Mouse (Mus musculus) heart, embryonic 16.5 days (tissue): ENCODE measurements around the gene Asic2. TPM values are rescaled to one million over a fixed set of nuclear protein-coding genes. Genes with fewer than 3 reads are reported as not detected.

Source experiments
- ATAC-seq: fragments of 200-750 bp; cut with Nextera tagmentation; replicated peaks from 2 replicates; pipeline ENCODE4 v1.8.0; 2017; ENCODE audit warnings: moderate number of reproducible peaks; ENCODE audit not compliant: insufficient read depth, low FRiP score; ENCODE audit errors: extremely low read depth
- H3K27ac ChIP-seq: fragments of 300-500 bp; sonication (generic); 2 replicates; pipeline ENCODE4 v1.5.1; 2014; ENCODE audit warnings: mild to moderate bottlenecking, low read length, control low read depth, moderate library complexity
- H3K27me3 ChIP-seq: fragments of 300-500 bp; sonication (generic); 2 replicates; pipeline ENCODE4 v1.6.1; 2014; ENCODE audit warnings: low read length, mixed read lengths; ENCODE audit not compliant: control insufficient read depth, insufficient read depth
- H3K36me3 ChIP-seq: fragments of 300-500 bp; sonication (generic); 2 replicates; pipeline ENCODE4 v1.6.1; 2014; ENCODE audit not compliant: control insufficient read depth, insufficient read depth
- H3K4me1 ChIP-seq: fragments of 300-500 bp; sonication (generic); 2 replicates; pipeline ENCODE4 v1.6.1; 2014; ENCODE audit warnings: low read length, mixed read lengths; ENCODE audit not compliant: control insufficient read depth, insufficient read depth
- H3K4me2 ChIP-seq: fragments of 300-500 bp; sonication (generic); 2 replicates; pipeline ENCODE4 v1.6.1; 2014; ENCODE audit warnings: low read depth, mild to moderate bottlenecking, control low read depth, low read length
- H3K4me3 ChIP-seq: fragments of 300-500 bp; sonication (generic); 2 replicates; pipeline ENCODE4 v1.5.1; 2014; ENCODE audit warnings: mild to moderate bottlenecking, control low read depth, low read length
- H3K9ac ChIP-seq: fragments of 300-500 bp; sonication (generic); 2 replicates; pipeline ENCODE4 v1.6.1; 2014; ENCODE audit warnings: low read length, control low read depth
- H3K9me3 ChIP-seq: fragments of 300-500 bp; sonication (generic); replicated peaks from 2 replicates; pipeline ENCODE4 v1.6.1; 2016; ENCODE audit warnings: low read length; ENCODE audit not compliant: control insufficient read depth
- WGBS: fragments of 180-500 bp; shearing (Covaris S2); extraction: QIAGEN DNeasy Blood & Tissue Kit; methylation state at CpG from one replicate; pipeline ENCODE4 v1.1.7; 2014; 5-methylcytosine and 5-hydroxymethylcytosine counted together
- polyA plus RNA-seq: library from polyadenylated mRNA; unstranded; fragments of >200 nt; fragmentation: Nextera tagmentation; extraction: Ambion mirVana; gene quantifications from 2 replicates; pipeline ENCODE4 v1.2.1, GENCODE M21; 2015

Gene Asic2
- polyA plus RNA-seq, 1 experiment from 2014 or later = not detected

DNA sequence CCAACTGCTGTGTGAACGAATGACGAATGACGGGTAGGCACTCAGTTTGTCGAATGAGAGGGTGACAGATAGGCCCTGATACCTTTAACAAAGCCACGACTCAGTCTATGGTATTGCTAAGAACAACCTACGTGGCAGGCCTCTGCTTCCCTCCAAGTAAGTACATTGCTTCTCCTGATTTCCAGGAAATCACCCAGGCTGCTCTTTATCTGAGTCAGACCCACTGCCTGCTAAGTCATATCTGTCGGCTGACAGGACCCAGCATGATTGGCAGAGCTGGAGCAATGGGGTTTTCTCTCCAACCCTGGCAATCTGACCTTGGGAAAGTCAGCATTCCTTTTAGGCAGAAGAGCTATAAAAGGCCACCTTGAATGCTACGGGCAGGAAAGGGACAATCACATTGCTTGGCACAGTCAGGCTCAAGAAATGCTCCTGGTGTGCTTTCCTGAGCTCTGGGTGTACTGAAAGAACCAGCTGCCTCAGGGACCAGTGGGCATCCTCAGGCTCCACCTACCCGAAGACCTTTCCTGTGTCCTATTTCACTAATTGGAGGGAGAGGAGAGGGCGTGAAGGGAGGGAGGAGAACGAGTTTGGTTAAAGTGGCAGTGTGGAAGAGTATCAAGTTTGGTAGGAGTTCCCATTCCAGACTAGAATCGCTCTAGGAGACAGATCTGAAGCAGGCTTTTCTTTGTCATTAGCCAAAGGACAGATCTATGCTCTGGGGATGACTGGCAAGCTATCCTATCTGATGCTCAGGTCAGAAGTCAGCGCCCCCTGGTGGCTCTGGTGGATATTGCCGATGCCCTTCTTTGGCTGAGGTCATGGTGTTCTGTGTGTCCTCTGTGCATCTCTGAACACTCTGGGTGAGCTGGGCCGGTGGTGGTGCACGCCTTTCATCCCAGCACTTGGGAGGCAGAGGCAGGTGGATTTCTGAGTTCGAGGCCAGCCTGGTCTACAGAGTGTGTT lies 1095.5 kb downstream of the Asic2 start:
- no peak overlapping the region for H3K4me3 ChIP-seq
- H3K27ac ChIP-seq = no peak overlapping the region
- H3K9me3 ChIP-seq = no peaks in the 10 kb centered on the region
- 46% methylated on average over 17 of the region's 17 CpGs for WGBS
- H3K4me1 ChIP-seq = peaks cover 7% of the 10 kb centered on the region
- H3K4me2 ChIP-seq = no peak overlapping the region
- H3K36me3 ChIP-seq = no peaks in the 10 kb centered on the region
- H3K27me3 ChIP-seq = no peaks in the 10 kb centered on the region
- ATAC-seq = no peak
- no peak overlapping the region for H3K9ac ChIP-seq

DNA sequence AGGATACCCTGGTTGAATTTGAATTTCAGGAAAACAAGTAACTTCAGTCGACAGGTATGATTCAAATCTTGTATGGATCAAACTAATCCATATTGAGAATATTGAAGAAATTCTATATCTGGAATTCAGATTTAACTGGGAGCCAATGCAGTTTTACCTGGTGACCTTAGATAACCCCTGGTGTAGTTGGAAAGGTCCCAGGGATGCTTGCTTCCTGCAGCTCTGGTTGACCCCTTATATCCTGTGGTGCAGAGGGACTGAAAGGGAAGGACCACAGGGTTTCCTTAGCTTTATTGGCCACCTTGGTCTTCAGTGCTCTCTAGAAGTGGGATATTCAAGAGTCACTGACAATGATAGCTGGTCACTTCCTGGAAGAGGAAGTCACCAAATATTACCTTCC lies 1100.2 kb downstream of the Asic2 start:
- no peaks in the 10 kb centered on the region for H3K36me3 ChIP-seq
- no peaks in the 10 kb centered on the region for H3K9me3 ChIP-seq
- WGBS = 89% methylated on average over 1 of the region's 1 CpGs
- ATAC-seq = no peak
- no peak overlapping the region for H3K4me2 ChIP-seq
- H3K27me3 ChIP-seq = no peaks in the 10 kb centered on the region
- H3K4me3 ChIP-seq = no peak overlapping the region
- no peak overlapping the region for H3K9ac ChIP-seq
- no peak overlapping the region for H3K27ac ChIP-seq
- H3K4me1 ChIP-seq = peaks cover 7% of the 10 kb centered on the region; the same call in 1 of the 2 replicates

DNA sequence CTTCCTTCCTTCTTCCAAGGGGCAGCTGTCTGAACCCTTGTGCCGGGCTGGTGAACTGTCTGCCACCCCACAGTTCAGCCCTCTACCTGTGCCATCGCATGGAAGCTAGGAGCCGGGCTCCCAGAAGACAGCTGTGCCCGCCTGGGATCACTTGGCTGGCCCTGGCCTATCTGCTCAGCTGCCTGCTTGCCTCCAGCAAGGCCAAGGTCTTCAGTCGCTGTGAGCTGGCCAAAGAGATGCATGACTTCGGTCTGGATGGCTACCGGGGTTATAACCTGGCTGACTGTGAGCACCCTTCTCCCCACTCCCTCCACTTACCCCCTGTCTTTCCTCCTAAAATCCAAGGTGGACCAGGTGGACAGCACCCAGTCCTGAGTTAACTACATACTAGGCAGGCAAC lies 1105.3 kb downstream of the Asic2 start:
- Histone ChIP-seq H3K9ac (no peak overlapping the region), H3K9me3 (no peaks in the 10 kb centered on the region), H3K27me3 (no peaks in the 10 kb centered on the region), H3K27ac (no peak overlapping the region), H3K4me3 (no peak overlapping the region), H3K4me2 (no peak overlapping the region), H3K4me1 (no peaks in the 10 kb centered on the region), H3K36me3 (no peaks in the 10 kb centered on the region)
- ATAC-seq = no peak
- WGBS = 83% methylated on average over 7 of the region's 7 CpGs

DNA sequence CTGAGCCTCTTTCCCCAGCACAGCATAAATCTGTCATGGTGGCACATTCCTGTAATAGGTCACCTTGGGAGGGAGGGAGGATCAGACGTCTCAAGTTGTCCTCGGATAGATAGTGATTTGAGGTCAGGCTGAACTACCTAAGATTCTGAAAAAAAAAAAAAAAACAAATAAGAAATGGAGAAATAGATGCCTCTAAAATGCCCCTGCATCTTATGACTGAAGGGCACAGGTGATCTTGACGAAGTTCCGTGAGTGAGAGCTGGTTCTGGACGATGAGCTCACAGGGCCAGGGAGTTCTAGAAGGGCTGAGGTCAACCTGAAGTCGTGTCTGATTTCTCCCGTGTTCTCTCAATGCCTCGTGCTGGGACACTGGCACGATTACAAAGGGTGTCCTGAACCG lies 1110.2 kb downstream of the Asic2 start, which contains the start of gene Spaca3:
Gene Spaca3 (plus strand): TSS at position 301 of the 400 bp plus-strand sequence.
- no peak within 1 kb of the TSS for H3K4me2 ChIP-seq
- no peaks in the 10 kb centered on the region for H3K27me3 ChIP-seq
- 63% methylated on average over 10 of the region's 10 CpGs for WGBS
- no peak within 1 kb of the TSS for H3K9ac ChIP-seq
- no peaks in the 10 kb centered on the region for H3K9me3 ChIP-seq
- no peak within 1 kb of the TSS for H3K27ac ChIP-seq
- peaks cover 3% of the 10 kb centered on the region; the same call in 1 of the 2 replicates for H3K4me1 ChIP-seq
- no peak within 1 kb of the TSS for H3K4me3 ChIP-seq
- ATAC-seq = no peak
- H3K36me3 ChIP-seq = no peaks in the 10 kb centered on the region

DNA sequence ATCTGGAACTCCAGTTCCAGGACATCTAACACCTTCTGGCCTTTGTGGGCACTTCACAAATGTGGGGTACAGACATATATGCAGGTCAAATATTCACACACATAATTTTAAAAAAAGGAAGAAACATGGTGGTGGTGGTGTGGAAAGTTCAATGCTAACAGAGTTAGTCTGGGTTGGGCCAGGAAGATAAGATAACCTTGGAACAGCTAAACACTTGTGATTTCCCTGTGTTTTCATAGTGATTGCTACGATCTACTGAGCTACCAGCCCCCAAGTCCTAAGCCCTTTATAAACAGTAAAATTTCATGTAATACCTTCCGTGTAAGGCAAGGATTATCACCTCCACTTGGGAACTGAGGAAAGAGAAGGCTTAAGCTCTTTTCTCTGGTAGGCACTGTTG lies 1111.4 kb downstream of the Asic2 start:
- H3K4me2 ChIP-seq = no peak overlapping the region
- no peak overlapping the region for H3K27ac ChIP-seq
- ATAC-seq = no peak
- no peaks in the 10 kb centered on the region for H3K9me3 ChIP-seq
- no peak overlapping the region for H3K4me3 ChIP-seq
- peaks cover 3% of the 10 kb centered on the region; the same call in 1 of the 2 replicates for H3K4me1 ChIP-seq
- H3K9ac ChIP-seq = no peak overlapping the region
- H3K36me3 ChIP-seq = no peaks in the 10 kb centered on the region
- 33% methylated on average over 2 of the region's 2 CpGs for WGBS
- no peaks in the 10 kb centered on the region for H3K27me3 ChIP-seq

DNA sequence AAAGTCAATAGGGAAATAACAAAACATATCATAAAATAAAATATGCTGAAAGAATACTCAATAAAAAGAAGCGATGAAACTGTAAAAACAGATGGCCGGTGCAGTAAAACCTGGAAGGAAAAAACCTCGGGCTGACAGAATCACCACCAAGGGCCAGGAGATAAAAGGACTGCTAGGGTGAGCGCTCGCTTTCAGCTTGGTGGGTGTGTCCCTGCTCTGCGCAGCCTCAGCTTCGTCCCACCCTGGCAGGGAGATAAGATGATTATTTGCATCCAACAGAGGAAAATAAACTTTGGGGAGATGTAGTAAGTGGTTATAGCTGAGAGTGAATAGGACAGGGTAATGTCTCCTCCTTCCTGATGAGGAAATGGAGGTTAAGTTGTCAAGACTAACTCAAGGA lies 1113.3 kb downstream of the Asic2 start:
- 21% methylated on average over 7 of the region's 7 CpGs for whole genome bisulfite sequencing
- no peak for ATAC-seq

DNA sequence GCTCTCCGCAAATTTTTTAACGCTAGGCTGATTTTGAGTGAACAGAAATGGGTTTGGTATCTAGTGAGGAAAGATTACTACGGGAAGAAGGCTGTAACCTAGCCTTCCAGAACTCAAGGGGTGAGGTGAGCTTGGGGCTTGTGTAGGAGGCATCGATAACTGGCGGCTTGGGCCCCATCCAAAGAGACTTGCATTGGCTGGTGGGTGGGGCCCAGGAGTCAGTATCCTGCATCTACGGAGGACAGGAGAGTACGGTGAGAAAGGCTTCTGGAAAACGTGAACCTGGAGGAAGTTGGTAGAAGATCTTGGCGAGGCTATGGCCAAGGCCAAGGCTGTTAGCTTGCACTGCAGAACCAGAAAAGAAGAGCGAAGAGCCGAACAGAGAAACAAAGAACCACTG lies 1113.8 kb downstream of the Asic2 start:
- H3K9me3 ChIP-seq = no peaks in the 10 kb centered on the region
- H3K4me3 ChIP-seq = no peak overlapping the region
- H3K36me3 ChIP-seq = no peaks in the 10 kb centered on the region
- 76% methylated on average over 11 of the region's 11 CpGs for WGBS
- ATAC-seq = no peak
- H3K9ac ChIP-seq = no peak overlapping the region
- peaks cover 3% of the 10 kb centered on the region; the same call in 1 of the 2 replicates for H3K4me1 ChIP-seq
- no peak overlapping the region for H3K4me2 ChIP-seq
- no peak overlapping the region for H3K27ac ChIP-seq
- no peaks in the 10 kb centered on the region for H3K27me3 ChIP-seq

More for the DNA sequence above, 1113.3 kb downstream of the Asic2 start:
- H3K27ac ChIP-seq = no peak overlapping the region
- H3K4me3 ChIP-seq = no peak overlapping the region
- H3K9me3 ChIP-seq = no peaks in the 10 kb centered on the region
- no peak overlapping the region for H3K9ac ChIP-seq
- H3K36me3 ChIP-seq = no peaks in the 10 kb centered on the region
- H3K27me3 ChIP-seq = no peaks in the 10 kb centered on the region
- H3K4me1 ChIP-seq = peaks cover 3% of the 10 kb centered on the region; the same call in 1 of the 2 replicates
- peak overlapping the region; percentile 28 for H3K4me2 ChIP-seq

DNA sequence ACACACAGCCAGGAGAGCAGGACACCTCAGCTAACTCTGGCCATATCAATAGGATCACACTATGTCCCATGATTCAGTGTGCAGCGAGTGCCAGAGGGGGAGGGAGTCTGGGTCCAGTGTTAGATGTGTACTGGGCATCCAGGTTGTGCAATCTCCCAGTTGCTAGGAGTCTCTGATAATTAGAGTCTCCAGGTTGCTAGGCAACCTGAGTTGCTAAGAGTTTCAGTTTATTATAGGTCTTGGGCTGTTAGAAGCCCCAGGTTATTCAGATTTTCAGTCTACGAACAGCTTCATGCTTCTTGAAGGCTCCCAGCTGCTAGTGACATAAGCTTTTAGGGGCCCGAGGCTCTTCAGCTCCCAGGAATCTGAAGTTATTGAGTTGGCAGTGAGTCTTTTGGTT lies 1115.2 kb downstream of the Asic2 start:
- H3K9ac ChIP-seq = no peak overlapping the region
- H3K27ac ChIP-seq = no peak overlapping the region
- no peaks in the 10 kb centered on the region for H3K36me3 ChIP-seq
- no peaks in the 10 kb centered on the region for H3K9me3 ChIP-seq
- WGBS = 50% methylated on average over 3 of the region's 3 CpGs
- H3K4me3 ChIP-seq = no peak overlapping the region
- peaks cover 3% of the 10 kb centered on the region; the same call in 1 of the 2 replicates for H3K4me1 ChIP-seq
- H3K4me2 ChIP-seq = no peak overlapping the region
- no peak for ATAC-seq
- H3K27me3 ChIP-seq = no peaks in the 10 kb centered on the region

DNA sequence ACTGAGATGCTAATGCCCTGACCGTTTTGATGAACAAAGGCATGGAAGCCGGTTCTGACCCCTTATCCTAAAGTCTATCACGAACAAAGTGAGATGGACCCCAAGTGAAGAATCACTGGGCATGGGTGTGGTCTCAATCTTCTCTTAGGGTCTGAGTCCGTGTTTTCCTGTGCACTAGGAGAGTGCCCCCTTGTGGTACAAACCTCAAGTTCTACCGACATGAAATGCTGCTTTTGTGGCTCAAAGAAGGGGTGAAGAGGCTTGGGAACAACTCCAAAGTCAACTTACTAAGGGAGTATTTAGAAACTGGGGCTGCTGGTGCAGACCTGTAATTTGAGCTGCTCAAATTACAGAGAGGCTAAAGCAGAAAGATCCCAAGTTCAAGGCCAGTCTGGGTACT lies 1116.4 kb downstream of the Asic2 start:
- Histone ChIP-seq H3K4me2 (no peak overlapping the region), H3K27me3 (no peaks in the 10 kb centered on the region), H3K9me3 (no peaks in the 10 kb centered on the region), H3K4me3 (no peak overlapping the region), H3K36me3 (no peaks in the 10 kb centered on the region), H3K27ac (no peak overlapping the region), H3K9ac (no peak overlapping the region), H3K4me1 (peaks cover 3% of the 10 kb centered on the region; the same call in 1 of the 2 replicates)
- WGBS = 40% methylated on average over 5 of the region's 5 CpGs
- ATAC-seq = no peak
